Mouse (Mus musculus) mouse trophoblast stem cell (cell line): ENCODE measurements at regions not wholly inside any gene's neighbourhood (a gene's known extent, or its start where the extent isn't known, plus 50 kb on each side); places are given as distances from the start of the nearest gene placed in this dataset.

Experiments used
- in situ Hi-C, 2 experiments: fragments of 300-500 bp; cut with MseI, MboI; formaldehyde crosslinking; loops; 2 replicates in 1 of 2; 3 replicates in 1 of 2; pipeline ENCODE4 v1.15.1; 2025

DNA sequence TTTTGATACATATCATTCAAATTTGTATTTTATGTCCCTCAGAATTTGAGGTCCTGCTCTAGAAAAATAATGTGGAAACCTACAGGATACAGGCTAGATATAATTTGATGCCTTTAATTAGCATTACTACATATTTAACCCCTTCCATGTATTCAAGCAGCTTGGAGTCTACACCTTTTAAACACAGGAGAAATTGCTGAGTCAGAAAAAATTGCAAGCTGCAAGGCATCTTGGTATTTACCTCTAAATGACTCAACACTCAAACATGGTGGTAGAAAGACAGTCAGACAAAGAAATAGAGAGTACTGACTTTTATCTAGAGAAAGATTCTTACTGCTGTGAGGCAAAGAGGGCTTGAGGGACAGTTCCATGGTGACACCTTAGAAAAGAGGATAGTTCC is 565.4 kb upstream of the Adgra3 start:
- in situ Hi-C loops, result no loop called here
